ENCODE assay signal across 16 mouse cellular contexts in genomic region chr10:25151172-25151800, GRCm38 (mm10).
DNase-seq lines count a peak whose midpoint lies in the region; ATAC-seq lines count a peak whose summit lies in the region.
"Had no signal": no experiment of that assay in that cellular context is flagged by ENCODE, and none has a peak within 500 bp of the region (broad histone marks: within the 10 kb centered on the region; RNA-seq: fewer than 3 reads in every experiment).

No protein-coding gene starts in this region.

- H3K4me2 ChIP-seq in forebrain, embryonic 12.5 days = no peak overlapping the region
- H3K4me2 ChIP-seq: liver, embryonic 12.5 days; midbrain, embryonic 11.5 days had no signal

- H3K27me3 ChIP-seq in forebrain, embryonic 12.5 days = no peaks in the 10 kb centered on the region; the same call in 1 of the 2 replicates
- H3K27me3 ChIP-seq: liver, embryonic 12.5 days had no signal

- H3K36me3 ChIP-seq in forebrain, embryonic 12.5 days (replicated peaks) = no peaks in the 10 kb centered on the region
- H3K36me3 ChIP-seq: embryonic facial prominence, embryonic 10.5 days; liver, embryonic 12.5 days had no signal

- intact Hi-C loops in left cerebral cortex, postnatal 25 days (cut with DNase I) = loop anchor here (2.0 kb wide), 1 partner anchor 150 kb away; no protein-coding TSS in a partner anchor
- intact Hi-C loops in left cerebral cortex, postnatal 4 days (cut with DNase I) = no loop called here

- H3K27ac ChIP-seq in forebrain, embryonic 12.5 days = no peak overlapping the region
- H3K27ac ChIP-seq: embryonic facial prominence, embryonic 10.5 days; liver, embryonic 12.5 days had no signal

- no peaks in the 10 kb centered on the region for H3K9me3 ChIP-seq in forebrain, embryonic 12.5 days
- H3K9me3 ChIP-seq: embryonic facial prominence, embryonic 10.5 days; liver, embryonic 12.5 days had no signal

- ATAC-seq in forebrain, embryonic 12.5 days (ENCODE audit: low FRiP score) = no peak
- ATAC-seq: intestine, embryonic 16.5 days; liver, embryonic 12.5 days; lung, postnatal 0 days had no signal

- no peaks in the 10 kb centered on the region for H3K4me1 ChIP-seq in forebrain, embryonic 12.5 days
- H3K4me1 ChIP-seq: liver, embryonic 12.5 days had no signal

- H3K4me3 ChIP-seq in forebrain, embryonic 12.5 days (replicated peaks) = no peak overlapping the region
- H3K4me3 ChIP-seq: embryonic facial prominence, embryonic 10.5 days; liver, embryonic 12.5 days had no signal

- 93% methylated on average over 7 of the region's 7 CpGs for WGBS in forebrain, embryonic 12.5 days

- no peak overlapping the region for H3K9ac ChIP-seq in forebrain, embryonic 12.5 days
- H3K9ac ChIP-seq: liver, embryonic 12.5 days had no signal

- peak; percentile 24 to 74 for DNase-seq in left cerebral cortex, postnatal 25 days (ENCODE audit: low spot score in 2 of 2)
- DNase-seq in left cerebral cortex, postnatal 4 days = no peak
- DNase-seq in CD4-positive, CD25-positive, alpha-beta regulatory T cell, adult 2 months (ENCODE audit: low read depth, low spot score) = peak; percentile 60
- DNase-seq in brain, adult 2 months (ENCODE audit: low read depth, low spot score) = peak; percentile 73
- DNase-seq in naive thymus-derived CD4-positive, alpha-beta T cell, adult 2 months (ENCODE audit: low read depth) = peak; percentile 57
- DNase-seq in cerebellum, postnatal 4 days (ENCODE audit: low spot score in 2 of 2) = no peak
- DNase-seq: adrenal gland, postnatal 14 days; cerebellum, postnatal 14 days; heart, postnatal 4 days; kidney, postnatal 10 days had no signal

Comparison
In these comparisons a context has a peak if more than half of its experiments do, and no peak if none do; other contexts are left out.
1. DNase-seq: peak in left cerebral cortex, postnatal 25 days (2 of 2), CD4-positive, CD25-positive, alpha-beta regulatory T cell, adult 2 months (single experiment), brain, adult 2 months (single experiment) and naive thymus-derived CD4-positive, alpha-beta T cell, adult 2 months (single experiment); none in left cerebral cortex, postnatal 4 days (single experiment) and cerebellum, postnatal 4 days (0 of 2).